Mouse (Mus musculus): ENCODE data around the gene Ppt2. TPM values are rescaled to one million over a fixed set of nuclear protein-coding genes. Genes with fewer than 3 reads are reported as not detected.

Ppt2 gene
- polyA plus RNA-seq, 1 experiment from 2014 or later, result 22.9 TPM

DNA sequence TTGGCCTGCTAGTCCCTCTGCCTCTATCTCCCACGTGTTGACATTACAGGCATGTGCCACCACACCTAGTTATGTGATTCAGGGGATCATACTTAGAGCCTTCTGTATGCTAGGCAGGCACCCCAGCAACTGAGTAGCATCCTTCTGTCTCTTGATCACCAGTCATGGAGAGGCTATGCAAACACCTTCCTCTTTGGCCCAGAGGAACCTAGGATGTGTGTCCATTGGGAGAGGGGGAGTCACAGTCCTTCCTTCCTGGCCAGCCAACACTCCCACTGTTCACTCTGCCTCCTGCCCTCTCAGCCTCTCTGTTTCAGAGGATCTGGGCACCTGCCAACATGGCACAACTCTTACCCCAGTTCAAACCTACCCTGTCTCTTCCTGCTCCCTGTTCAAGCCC is 35.2 kb upstream of the Ppt2 start:
- Histone ChIP-seq H3K4me1 (replicated peaks) (peaks cover 26% of the 10 kb centered on the region), H3K9ac (no peak overlapping the region), H3K9me3 (replicated peaks) (no peaks in the 10 kb centered on the region), H3K4me3 (no peak overlapping the region), H3K27ac (no peak overlapping the region), H3K36me3 (no peaks in the 10 kb centered on the region), H3K27me3 (peaks cover 41% of the 10 kb centered on the region), H3K4me2 (no peak overlapping the region)
- ATAC-seq (replicated peaks; ENCODE audit: insufficient number of reproducible peaks, insufficient read depth, low FRiP score, low read depth), result no peak
- WGBS, result 27% methylated on average over 1 of the region's 1 CpGs

DNA sequence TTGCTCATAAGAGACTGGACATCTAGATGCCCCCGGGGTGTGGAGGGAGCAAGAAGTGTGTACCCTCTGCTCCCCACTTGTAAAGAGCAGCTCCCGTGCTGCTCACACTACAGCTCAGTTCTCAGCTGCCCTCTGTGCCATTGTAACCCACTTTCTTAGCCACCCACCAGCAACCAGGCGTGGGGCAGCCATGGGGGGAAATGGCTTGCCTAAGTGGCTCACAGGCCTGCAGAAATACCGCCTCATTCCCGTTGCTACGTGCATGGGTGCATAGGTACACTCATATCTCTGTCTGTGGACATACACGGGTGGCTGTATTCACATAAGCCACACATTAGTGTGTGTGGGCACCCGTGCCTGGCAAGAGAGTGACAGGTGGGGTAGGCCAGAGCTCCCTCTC is 34.7 kb upstream of the Ppt2 start:
- peaks cover 44% of the 10 kb centered on the region for H3K27me3 ChIP-seq
- WGBS, result 82% methylated on average over 8 of the region's 8 CpGs

DNA sequence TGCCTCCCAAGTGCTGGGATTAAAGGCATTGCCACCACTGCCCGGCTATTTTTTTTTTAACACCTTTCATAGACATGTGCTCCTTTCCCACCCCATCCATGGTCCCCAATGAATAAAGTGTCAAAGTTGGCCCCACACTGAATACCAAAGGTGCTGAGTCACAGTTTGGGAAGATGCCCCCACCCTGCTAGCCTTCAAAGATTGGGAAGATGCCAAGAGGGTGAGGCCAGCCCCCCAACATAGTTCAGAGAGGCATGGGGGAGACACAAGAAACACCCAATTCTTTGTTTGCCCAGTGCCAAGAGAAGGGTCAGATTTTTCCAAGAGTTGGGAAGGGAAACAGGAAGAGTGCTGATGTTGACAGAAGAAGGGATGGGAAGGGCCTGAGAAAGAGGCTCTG is 34.2 kb upstream of the Ppt2 start:
- H3K4me2 ChIP-seq, result no peak overlapping the region
- no peak overlapping the region for H3K27ac ChIP-seq
- H3K9me3 ChIP-seq (replicated peaks), result no peaks in the 10 kb centered on the region
- no peak for ATAC-seq (replicated peaks; ENCODE audit: insufficient number of reproducible peaks, insufficient read depth, low FRiP score, low read depth)
- 78% methylated on average over 1 of the region's 1 CpGs for WGBS
- no peaks in the 10 kb centered on the region for H3K36me3 ChIP-seq
- no peak overlapping the region for H3K4me3 ChIP-seq
- peaks cover 26% of the 10 kb centered on the region for H3K4me1 ChIP-seq (replicated peaks)
- no peak overlapping the region for H3K9ac ChIP-seq
- H3K27me3 ChIP-seq, result peaks cover 44% of the 10 kb centered on the region

More for the DNA sequence above, 34.7 kb upstream of the Ppt2 start:
- H3K4me2 ChIP-seq, result no peak overlapping the region
- no peaks in the 10 kb centered on the region for H3K36me3 ChIP-seq
- no peak overlapping the region for H3K4me3 ChIP-seq
- H3K4me1 ChIP-seq (replicated peaks), result peaks cover 26% of the 10 kb centered on the region
- ATAC-seq (replicated peaks; ENCODE audit: insufficient number of reproducible peaks, insufficient read depth, low FRiP score, low read depth), result no peak
- H3K9me3 ChIP-seq (replicated peaks), result no peaks in the 10 kb centered on the region
- H3K27ac ChIP-seq, result no peak overlapping the region
- no peak overlapping the region for H3K9ac ChIP-seq

DNA sequence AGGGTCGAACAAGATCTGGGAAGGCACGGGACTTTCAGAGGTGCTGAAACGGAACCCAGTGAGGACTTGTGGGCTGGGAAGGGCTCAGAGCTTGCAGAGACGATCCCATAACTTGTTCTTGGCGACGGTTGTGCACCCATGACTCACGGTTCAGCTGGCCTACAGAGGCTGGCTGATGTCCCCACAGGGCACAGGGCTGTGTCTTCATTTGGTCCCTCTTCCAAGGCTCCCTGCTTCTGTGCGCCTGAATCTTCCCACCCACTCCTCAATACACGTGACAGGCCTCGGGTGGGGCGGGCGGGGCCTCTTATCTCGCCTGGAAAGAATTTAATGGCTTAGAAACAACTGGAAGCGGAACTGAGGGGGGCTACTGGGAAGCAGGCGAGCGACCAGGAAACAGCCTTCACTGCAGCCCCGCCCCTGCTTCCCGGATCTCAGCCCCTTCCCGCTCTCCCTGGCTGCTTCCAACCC is 32.8 kb upstream of the Ppt2 start:
- Histone ChIP-seq H3K4me2 (peak overlapping the region; percentile 53), H3K9ac (no peak overlapping the region), H3K9me3 (replicated peaks) (no peaks in the 10 kb centered on the region), H3K27me3 (peaks cover 44% of the 10 kb centered on the region), H3K4me1 (replicated peaks) (peaks cover 31% of the 10 kb centered on the region), H3K27ac (peak overlapping the region; percentile 49; the same call in 1 of the 2 replicates), H3K36me3 (no peaks in the 10 kb centered on the region), H3K4me3 (peak overlapping the region; percentile 31)
- no peak for ATAC-seq (replicated peaks; ENCODE audit: insufficient number of reproducible peaks, insufficient read depth, low FRiP score, low read depth)
- WGBS, result 4% methylated on average over 19 of the region's 19 CpGs

DNA sequence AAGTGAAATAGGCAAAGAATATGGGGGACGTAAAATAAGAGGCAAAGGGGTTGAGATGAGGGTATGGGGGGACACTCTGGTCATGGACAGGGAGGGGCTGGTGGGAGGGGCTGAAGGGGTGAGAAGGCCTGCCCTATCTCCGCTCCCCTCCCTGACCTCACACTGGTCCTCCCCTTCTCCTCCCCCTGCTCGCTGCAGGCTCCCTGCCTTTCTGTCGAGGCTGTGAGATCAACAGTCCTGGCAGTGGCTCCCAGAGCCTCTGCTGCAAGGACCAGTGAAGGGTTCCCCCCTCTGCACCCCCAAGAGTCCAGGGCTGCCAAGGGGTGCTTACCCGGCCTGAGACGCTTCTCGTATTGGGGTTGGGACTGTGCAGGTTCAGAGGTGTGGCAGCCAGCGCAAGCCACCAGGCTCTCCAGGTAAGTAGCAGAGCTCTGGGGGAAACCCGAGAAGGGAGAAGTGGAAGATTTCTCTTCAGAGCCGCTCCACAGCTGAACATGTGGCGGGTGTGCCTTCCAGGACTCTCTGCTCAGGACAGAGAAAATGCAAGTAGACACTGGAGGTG is 32.0 kb upstream of the Ppt2 start:
- Histone ChIP-seq H3K27me3 (peaks cover 44% of the 10 kb centered on the region), H3K4me1 (replicated peaks) (peaks cover 39% of the 10 kb centered on the region), H3K4me2 (peak overlapping the region; percentile 53), H3K4me3 (peak overlapping the region; percentile 31), H3K9me3 (replicated peaks) (no peaks in the 10 kb centered on the region), H3K9ac (no peak overlapping the region), H3K27ac (peak overlapping the region; percentile 49; the same call in 1 of the 2 replicates), H3K36me3 (no peaks in the 10 kb centered on the region)
- ATAC-seq (replicated peaks; ENCODE audit: insufficient number of reproducible peaks, insufficient read depth, low FRiP score, low read depth), result no peak
- 29% methylated on average over 11 of the region's 11 CpGs for WGBS

DNA sequence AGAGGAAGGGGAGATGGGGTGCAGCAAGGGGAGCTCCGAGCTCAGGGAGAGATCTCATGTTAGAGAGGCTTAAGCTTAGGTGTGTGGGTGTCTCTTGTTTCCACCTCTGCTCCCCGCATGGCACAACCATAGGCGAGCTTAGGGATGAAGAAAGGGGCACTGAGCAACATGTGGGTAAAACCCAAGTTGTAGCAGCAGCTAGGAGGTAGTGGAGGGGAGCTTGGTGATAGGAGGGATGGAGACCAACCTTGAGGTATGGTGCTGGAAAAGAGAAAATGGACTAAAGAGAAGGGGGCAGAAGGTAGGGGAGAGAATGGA is 31.5 kb upstream of the Ppt2 start:
- no peak overlapping the region for H3K4me3 ChIP-seq
- peaks cover 44% of the 10 kb centered on the region for H3K27me3 ChIP-seq
- ATAC-seq (replicated peaks; ENCODE audit: insufficient number of reproducible peaks, insufficient read depth, low FRiP score, low read depth), result no peak
- H3K4me2 ChIP-seq, result peak overlapping the region; percentile 27; the same call in 1 of the 2 replicates
- no peaks in the 10 kb centered on the region for H3K36me3 ChIP-seq
- peaks cover 44% of the 10 kb centered on the region for H3K4me1 ChIP-seq (replicated peaks)
- 45% methylated on average over 3 of the region's 3 CpGs for WGBS
- H3K9ac ChIP-seq, result no peak overlapping the region
- no peaks in the 10 kb centered on the region for H3K9me3 ChIP-seq (replicated peaks)
- no peak overlapping the region for H3K27ac ChIP-seq

DNA sequence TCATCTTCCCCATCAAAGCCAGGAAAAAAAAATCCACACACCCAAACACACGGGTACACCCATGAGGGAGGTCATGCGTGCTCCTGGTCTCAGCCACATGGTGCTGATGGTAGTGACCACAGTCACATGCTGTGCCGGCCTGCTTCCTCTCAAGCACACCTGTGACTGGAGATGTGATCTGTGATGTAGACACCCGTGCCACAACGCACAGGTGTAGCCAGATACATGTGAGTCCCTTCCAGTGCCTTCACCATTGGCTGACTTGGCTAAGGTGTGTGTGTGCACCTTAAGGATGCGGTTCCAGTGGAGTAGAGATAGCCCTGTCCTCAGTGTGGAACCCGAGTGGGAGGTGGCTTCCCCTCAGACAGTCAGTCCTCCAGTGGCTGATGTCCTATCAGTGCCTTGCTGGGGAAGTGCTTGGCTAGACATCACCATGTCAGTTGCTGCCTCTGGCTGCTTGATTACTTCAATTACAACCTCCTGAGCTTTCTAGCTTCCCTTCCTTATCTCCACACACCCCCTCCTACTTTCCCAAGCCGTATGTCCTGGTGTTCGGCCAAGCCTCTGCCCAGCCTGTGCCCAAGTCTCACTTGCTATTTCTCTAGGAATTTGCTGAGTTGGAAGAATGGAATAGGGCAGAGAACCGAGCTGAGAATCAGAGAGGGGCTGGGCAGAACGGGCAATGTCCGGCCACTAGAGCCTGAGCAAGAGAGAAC is 31.0 kb upstream of the Ppt2 start:
- WGBS, result 46% methylated on average over 12 of the region's 12 CpGs
- peaks cover 44% of the 10 kb centered on the region for H3K27me3 ChIP-seq
- no peaks in the 10 kb centered on the region for H3K9me3 ChIP-seq (replicated peaks)
- H3K4me3 ChIP-seq, result no peak overlapping the region
- H3K4me2 ChIP-seq, result peak overlapping the region; percentile 27; the same call in 1 of the 2 replicates
- ATAC-seq (replicated peaks; ENCODE audit: insufficient number of reproducible peaks, insufficient read depth, low FRiP score, low read depth), result no peak
- no peaks in the 10 kb centered on the region for H3K36me3 ChIP-seq
- no peak overlapping the region for H3K9ac ChIP-seq
- H3K4me1 ChIP-seq (replicated peaks), result peaks cover 49% of the 10 kb centered on the region
- no peak overlapping the region for H3K27ac ChIP-seq

DNA sequence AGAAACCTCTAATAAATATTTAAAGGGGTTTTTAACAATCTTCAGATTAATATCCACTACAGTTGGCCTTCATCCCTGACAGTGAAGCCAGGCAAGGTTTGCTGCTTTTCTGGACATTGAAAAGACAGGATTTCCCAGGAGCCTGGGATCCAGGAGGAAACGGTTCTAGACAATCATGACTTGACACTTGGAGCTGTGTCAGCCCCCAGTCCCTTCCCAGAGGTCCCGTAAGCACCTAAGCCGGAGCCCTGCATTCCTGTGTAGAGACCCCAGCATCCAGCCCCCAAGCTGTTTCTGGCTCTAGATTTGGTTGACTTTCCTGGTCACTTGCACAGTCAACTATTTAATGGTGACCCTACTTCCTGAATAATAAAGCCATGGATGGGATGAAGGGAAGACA is 30.3 kb upstream of the Ppt2 start:
- H3K27ac ChIP-seq, result no peak overlapping the region
- no peak overlapping the region for H3K9ac ChIP-seq
- H3K4me1 ChIP-seq (replicated peaks), result peaks cover 53% of the 10 kb centered on the region
- no peaks in the 10 kb centered on the region for H3K9me3 ChIP-seq (replicated peaks)
- H3K4me2 ChIP-seq, result no peak overlapping the region
- 73% methylated on average over 3 of the region's 3 CpGs for WGBS
- ATAC-seq (replicated peaks; ENCODE audit: insufficient number of reproducible peaks, insufficient read depth, low FRiP score, low read depth), result no peak
- peaks cover 43% of the 10 kb centered on the region for H3K27me3 ChIP-seq
- H3K4me3 ChIP-seq, result no peak overlapping the region
- no peaks in the 10 kb centered on the region for H3K36me3 ChIP-seq

DNA sequence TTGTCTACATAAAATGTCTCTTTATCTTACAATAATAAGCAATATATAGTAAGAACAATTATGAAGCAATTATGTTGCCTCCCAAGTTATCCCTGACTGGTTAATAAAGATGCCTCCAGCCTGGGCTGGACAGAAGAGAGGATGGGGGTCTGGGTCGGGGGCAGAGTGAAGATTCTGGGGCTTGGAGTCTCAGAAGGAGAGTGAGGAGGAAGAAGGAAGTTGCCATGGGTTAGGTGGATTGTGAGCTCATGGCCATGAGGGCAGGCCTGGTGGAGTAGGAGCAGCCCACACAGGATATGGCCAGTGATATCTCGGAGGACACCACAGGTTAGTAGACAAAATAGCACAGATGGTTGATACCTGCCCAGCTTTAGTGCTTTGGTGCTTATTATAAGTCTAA is 29.8 kb upstream of the Ppt2 start:
- H3K4me2 ChIP-seq, result no peak overlapping the region
- no peaks in the 10 kb centered on the region for H3K9me3 ChIP-seq (replicated peaks)
- 0 out of 2 replicates have a peak, but pooled peaks cover 2% of the 10 kb centered on the region for H3K36me3 ChIP-seq
- 64% methylated on average over 2 of the region's 2 CpGs for WGBS
- H3K4me1 ChIP-seq (replicated peaks), result peaks cover 53% of the 10 kb centered on the region
- no peak for ATAC-seq (replicated peaks; ENCODE audit: insufficient number of reproducible peaks, insufficient read depth, low FRiP score, low read depth)
- no peak overlapping the region for H3K4me3 ChIP-seq
- no peak overlapping the region for H3K27ac ChIP-seq
- peaks cover 39% of the 10 kb centered on the region for H3K27me3 ChIP-seq
- no peak overlapping the region for H3K9ac ChIP-seq

DNA sequence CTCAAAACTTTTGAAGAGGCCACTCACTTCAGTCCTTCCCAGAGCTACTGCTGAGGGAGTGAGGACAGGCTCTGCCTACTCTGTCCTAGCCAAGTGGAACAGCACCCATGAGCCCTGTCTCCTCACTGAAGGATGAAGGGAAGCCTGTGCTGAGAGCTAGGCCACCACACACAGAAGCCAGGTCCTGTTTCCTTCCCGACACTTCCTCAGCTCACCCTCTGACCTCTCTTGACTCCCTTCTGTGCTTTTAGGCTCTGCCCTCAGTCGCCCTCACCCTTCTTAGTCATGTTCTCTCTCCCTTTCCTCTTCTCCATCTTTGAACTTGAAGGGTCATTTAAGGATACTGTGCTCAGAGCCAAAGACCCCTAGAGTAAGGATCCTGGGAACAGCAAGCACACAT is 29.0 kb upstream of the Ppt2 start:
- Histone ChIP-seq H3K4me3 (no peak overlapping the region), H3K27me3 (peaks cover 35% of the 10 kb centered on the region), H3K36me3 (peaks cover 11% of the 10 kb centered on the region), H3K9ac (no peak overlapping the region), H3K4me1 (replicated peaks) (peaks cover 53% of the 10 kb centered on the region), H3K9me3 (replicated peaks) (no peaks in the 10 kb centered on the region), H3K4me2 (no peak overlapping the region), H3K27ac (no peak overlapping the region)
- 24% methylated on average over 2 of the region's 2 CpGs for WGBS
- ATAC-seq (replicated peaks; ENCODE audit: insufficient number of reproducible peaks, insufficient read depth, low FRiP score, low read depth), result no peak

DNA sequence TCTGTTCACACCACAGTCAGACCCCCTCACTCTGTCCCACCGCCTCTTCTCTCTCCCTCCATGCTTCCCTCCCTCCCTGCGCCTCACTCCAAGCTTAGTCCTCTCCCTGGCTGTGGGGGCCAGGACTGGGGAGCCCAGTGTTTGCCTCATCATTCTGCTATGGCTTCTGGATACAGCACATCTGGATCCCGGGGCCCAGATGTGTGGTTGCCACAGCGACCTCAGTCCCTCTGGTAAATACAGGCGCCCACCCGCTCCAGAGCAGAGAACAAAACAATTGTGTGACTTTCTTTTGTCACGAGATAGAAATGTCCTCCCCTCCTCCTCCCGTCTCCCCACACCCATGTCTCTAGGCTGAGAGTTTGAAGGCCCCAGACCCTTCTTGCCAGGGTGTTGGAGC is 28.4 kb upstream of the Ppt2 start:
- Histone ChIP-seq H3K4me2 (no peak overlapping the region), H3K27ac (peak overlapping the region; percentile 66; the same call in 1 of the 2 replicates), H3K4me3 (no peak overlapping the region), H3K27me3 (peaks cover 35% of the 10 kb centered on the region), H3K36me3 (peaks cover 17% of the 10 kb centered on the region), H3K9me3 (replicated peaks) (no peaks in the 10 kb centered on the region), H3K4me1 (replicated peaks) (peaks cover 52% of the 10 kb centered on the region), H3K9ac (no peak overlapping the region)
- ATAC-seq (replicated peaks; ENCODE audit: insufficient number of reproducible peaks, insufficient read depth, low FRiP score, low read depth), result no peak
- WGBS, result 59% methylated on average over 8 of the region's 8 CpGs

DNA sequence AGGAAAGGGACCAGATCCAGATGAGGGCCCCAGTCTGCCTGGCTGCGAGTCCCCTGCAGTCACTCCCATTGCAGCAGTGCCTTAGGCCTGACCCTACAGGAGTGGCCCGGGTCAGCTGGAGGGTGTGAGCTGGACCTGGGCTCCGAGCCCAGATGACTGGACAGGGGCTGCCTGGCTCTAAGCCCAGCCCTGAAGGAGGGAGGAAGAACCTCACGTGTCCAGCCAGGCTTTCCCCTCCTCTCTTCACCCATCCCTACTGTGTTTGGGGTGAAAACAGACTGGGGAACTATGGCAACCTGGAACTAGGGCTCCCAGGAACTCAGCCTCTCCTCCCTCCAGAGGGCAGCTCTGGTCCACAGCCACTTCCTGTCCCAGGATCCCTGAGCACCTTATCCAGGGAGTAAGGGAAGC is 27.3 kb upstream of the Ppt2 start:
- Histone ChIP-seq H3K27me3 (peaks cover 26% of the 10 kb centered on the region), H3K4me2 (0 out of 2 replicates have a peak overlapping the region, but pooled peaks have one; percentile 0), H3K36me3 (peaks cover 28% of the 10 kb centered on the region), H3K9ac (no peak overlapping the region), H3K4me3 (no peak overlapping the region), H3K4me1 (replicated peaks) (peaks cover 42% of the 10 kb centered on the region), H3K27ac (peak overlapping the region; percentile 66), H3K9me3 (replicated peaks) (no peaks in the 10 kb centered on the region)
- ATAC-seq (replicated peaks; ENCODE audit: insufficient number of reproducible peaks, insufficient read depth, low FRiP score, low read depth), result peak; percentile 86
- 24% methylated on average over 4 of the region's 4 CpGs for WGBS
